Mouse (Mus musculus) frontal cortex, postnatal 14 days (tissue): ENCODE measurements around the gene Lrfn4.

Experiments
- DNase-seq, 2 experiments: peaks; one replicate each; pipeline ENCODE4 v3.0.0; 2022; ENCODE audit warnings: low spot score in 2 of 2

Gene Lrfn4

DNA sequence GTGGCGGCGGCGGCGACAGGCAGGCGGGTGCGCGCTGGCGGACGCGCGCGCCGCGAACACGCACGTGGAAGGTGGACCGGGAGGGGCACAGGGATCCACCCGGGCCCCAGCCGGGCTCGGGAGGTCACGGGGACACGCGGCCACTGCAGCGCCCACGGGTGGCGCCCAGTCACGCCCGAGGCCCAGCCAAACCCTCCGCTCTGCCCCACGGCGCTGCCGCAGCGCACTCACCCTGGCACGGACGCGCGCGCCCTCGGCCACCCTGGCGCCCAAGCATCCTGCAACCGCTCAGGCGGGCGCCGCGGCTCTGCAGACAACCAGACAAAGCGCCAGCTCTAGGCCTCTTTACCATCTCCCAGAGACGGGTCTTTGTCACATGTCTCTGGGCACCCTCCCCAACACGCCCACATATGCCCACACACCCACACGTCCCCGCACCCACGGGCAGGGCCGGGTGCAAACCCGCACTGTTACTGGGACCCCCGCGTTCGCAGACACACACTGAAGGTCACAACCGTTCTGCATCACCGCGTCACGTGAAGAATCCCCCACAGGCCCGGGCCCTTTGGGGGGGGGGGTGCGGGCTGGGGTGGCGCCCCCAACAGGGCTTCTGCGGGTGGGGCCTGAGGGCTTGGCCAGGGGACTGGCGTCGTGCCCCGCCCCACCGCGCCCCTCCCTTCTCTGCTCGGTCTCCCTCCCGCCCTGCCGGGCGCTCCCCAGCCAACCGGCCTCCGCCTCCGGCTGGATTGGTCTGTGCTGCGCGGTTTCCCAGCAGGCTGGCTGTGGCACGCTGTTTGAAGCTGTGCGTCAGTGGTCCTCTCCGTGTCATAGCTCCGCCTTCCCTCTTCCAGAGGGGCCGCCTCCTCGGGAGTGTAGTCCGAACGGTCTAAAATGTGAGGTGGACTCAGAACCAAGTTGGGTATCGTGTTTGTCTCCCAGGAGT lies at the start of gene Lrfn4:
Gene Lrfn4, minus strand, starts transcription at position 517 of the 943 bp plus-strand sequence.
- DNase-seq = peak; percentile 84

DNA sequence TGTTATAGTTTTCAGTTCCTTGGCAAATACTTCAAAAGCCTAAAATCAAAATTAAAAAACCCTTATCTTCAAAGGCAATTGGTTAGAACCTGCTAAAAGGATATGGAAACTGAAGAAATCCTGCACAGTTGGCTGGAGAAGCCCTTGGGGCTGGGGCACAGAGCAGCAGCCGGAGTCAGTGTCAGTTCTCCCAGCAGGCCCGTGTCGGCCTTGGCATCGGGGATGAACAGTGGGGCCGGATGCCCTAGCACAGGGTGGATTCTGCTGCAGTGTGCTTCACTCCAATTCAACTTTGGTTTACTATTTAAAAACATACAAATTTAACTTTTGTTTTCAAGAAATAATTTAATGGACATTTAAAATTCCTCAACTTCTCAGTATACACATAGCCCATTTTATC lies 42.7 kb upstream of the Lrfn4 start:
- DNase-seq = no peak

DNA sequence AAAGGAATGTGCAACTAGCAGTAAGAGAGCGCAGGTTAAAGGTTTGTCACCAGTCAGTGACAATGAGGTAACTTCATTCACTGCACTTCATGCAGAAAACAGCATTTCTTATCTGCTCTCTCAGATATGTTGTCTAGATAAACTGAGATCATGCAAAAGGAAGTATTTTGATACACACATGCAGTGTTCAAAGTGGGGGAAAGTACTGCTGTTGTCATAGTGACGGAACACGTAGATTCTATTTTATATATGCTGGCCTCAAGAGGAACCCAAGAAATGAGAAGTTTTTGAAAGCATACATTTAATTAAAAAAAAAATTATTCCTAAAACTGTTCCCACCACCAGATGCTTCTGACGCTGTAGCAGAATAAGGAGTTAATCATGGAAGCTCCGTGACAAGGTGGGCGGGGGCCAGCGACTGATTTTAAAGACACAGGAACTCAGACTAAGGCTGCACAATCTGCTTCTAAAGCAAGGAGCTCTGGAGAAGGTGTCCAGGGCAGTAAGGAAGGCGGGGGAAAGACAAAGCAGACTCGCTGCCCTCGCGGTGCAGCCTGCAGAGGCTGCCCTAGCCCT lies 31.5 kb upstream of the Lrfn4 start:
- DNase-seq = peak; percentile 63 to 72

DNA sequence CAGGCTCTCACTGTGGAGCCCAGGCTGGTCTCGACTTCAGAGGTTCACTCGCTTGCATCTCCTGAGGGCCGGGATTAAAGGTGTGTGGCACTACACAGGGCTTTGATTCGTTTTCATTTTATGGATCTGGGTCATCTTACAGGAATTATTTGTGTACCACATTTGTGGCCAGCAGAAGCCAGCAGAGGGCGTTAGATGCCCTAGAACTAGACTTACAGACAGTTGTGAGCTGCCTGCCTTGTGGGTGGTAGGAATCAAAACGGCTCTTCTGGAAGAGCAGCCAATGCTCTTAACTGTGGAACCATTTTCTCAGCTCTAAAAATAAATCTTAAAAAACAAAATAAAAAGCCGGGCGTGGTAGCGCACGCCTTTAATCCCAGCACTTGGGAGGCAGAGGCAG lies 28.8 kb upstream of the Lrfn4 start:
- DNase-seq = peak in 1 of 2 experiments; percentile 65

DNA sequence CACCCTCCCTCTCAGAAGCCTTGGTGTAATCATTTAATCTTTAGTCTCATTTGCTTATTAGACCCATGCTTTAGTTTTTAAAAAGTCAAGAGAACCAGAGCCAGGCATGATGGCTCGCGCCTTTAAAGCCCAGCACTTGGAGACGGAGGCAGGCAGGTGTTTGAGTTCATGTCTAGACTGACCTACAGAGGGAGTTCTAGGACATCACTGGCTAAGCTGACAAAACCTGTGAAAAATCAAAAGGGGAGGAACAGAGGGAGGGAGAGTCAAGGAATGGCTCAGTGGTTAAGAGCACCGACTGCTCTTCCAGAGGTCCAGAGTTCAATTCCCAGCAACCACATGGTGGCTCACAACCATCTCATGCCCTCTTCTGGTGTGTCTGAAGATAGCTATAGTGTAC lies 20.5 kb upstream of the Lrfn4 start:
- no peak for DNase-seq

DNA sequence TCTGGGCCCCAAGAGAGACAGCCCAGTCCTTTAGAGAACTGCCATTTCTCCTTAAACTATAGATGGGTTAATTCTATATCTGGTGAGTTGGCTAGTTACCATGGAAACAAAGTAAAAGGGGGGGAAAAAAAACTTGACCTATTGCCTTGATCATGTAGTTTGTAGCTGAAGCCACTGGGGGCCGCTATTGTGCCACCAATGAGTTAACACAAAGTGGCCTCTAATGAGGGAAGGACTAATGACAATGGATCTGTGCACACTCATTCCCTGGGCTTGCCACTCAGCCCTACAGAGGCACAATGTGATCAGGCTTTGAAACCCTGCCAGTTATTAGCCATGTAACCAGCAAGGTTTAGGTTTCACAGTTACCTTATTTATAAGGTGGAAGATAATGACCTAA lies 13.4 kb upstream of the Lrfn4 start:
- peak in 1 of 2 experiments; percentile 60 for DNase-seq

DNA sequence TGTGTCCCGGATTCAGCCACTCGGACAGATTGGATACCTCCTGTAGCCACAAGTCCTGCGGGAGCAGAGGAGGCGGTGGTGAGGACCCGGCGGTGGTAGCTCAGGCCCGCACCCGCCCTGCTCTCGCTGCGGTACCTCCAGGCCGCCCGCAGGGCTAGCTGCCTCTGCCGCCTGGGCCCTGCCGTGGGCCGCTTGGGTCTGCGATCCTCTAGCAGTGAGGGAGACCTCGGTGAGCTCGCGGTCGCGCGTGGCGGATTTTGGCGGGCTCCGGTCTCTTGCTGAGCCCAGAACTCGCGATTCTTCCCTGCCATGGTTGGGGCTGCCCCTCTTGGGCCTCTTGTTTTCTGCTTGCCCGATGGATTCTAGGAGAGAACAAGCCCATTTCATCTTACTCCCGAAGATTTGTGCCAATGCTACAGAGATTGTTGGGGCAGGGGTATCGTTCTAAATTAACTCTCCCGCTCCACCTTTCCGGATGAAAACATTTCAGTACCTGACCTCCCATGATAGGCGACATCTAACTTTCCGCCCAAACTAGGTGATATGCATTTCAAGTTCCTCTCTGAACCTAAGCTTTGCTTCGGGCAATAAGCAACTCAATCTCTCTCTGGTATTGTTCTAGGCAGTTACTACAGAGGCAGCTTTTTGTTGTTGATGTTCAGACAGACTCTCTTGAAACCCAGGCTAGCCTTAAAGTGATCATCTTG lies 10.5 kb upstream of the Lrfn4 start:
- DNase-seq = no peak

DNA sequence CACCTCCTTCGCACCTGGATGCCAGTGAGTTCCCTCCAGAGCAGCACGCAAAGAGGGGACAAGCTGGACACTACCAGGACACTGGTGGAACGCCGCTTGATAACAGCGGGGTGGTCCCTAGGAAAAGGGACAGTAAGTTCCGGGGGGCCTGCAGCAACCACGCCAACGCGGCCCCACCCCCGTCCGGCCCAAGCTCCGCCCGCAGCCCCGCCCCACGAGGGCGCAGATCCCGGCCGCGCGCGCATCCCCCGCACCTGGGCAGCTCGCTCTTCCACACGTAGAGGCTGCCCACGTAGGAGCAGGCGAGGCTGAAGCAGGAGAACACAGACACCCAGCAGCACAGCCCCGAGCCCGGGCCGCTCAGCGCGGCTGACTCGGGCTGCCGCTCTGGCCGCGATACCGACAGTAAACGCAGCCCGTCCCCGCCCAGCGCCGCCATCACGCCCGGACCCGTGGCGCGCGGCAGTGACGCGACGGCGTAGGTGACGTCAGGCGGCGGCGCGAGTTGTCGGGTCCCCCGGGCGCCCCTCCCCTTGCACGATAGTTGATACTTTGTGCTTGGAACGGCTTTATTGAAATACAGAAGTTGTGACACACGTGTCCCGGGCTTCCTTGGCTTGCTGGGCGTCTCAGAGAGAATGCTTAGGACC lies 9.8 kb upstream of the Lrfn4 start, which contains the start of gene Rce1:
Gene Rce1, minus strand, starts transcription at position 463 of the 650 bp plus-strand sequence.
- peak; percentile 74 to 88 for DNase-seq

DNA sequence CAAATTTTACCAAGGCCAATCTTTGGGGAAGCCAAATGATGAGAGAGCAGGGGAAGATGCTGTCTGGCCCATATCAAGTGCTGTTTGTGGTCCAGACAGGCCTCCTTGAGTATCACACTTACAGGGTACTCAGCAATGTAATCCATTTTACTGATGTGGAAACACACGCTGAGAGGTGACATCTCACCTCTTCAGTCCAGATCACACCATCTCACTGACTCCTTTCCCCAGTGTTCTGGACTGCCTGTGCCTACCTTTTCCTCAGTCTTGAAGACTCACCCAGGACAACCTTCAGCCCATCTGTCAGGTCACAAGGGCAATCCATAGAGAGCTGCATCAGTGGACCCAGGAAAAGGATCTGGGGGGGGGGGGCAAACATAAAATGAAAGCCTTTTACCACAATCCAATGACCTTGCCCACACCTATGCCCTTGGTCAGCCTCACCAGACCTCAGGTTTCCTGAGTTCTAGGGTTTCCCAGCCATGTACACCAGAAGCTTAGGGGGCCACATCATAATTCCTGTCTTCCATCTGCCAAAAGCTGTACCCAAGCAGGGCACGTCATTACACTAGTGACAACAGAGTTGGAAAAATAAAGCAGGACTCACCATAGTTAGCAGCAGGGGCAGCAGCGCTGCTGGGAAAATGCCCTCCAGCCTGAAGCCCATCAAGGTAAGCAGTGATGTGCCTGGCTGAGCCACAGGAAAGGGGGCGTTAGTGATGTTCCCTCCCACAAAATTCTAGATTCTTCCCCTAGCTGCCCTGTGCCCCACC lies 9.1 kb upstream of the Lrfn4 start:
- DNase-seq = no peak

DNA sequence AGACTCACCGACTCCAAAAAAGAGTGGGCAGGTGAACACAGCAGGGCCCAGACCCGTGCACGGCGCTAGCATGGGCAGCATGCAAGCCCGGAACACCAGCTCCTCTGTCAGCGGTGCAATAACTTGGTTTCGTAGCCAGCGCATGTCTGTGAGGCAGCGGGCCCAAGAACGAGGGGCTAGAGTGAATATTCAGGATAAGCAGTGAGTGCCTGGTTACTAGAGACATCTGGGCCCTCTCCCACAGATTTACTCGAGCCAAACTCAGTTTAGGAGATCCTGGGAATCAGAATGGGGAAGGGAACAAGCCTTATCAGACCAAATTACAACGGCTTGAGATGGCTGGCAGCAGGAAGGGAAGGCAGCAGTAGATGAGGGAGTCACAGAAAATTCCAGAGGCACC lies 8.5 kb upstream of the Lrfn4 start:
- DNase-seq = no peak

DNA sequence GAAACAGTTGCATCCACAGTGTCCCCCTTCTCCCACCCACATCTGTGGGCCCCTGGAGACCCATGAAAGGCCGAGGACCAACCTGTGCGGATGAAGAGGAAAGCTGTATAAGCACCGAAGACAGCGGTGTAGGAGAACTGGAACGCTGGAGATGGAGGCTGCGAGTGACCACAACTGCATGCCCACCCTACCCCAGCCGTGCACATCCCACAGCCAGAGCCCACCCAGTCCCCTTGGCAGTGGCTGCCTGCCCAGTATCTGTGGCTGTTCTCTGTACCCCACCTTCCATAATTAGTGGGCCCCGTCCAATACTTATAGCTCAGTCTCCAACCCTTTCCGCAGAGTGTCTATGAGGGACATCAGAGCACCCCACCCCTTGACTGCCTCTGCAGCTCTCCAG lies 8.0 kb upstream of the Lrfn4 start:
- DNase-seq = no peak

DNA sequence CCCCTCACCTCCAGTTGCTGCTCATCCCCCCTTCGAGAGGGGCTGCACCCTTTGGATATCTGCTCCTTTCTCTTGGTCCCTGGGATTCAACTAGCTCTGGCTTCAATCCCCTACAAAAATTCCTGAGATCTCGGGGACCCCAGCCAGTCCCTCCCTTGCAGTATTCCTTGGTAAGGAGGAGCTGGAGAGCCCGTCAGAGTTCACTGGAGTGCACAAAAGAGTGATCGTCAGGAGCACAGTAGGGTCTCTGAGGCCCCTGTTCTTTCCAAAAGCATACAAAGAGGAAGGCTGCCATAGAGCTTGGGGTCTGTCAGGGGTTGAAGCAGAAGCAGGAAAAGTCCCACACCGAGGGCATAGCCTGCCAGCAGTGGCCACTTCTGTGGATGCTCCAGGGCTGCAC lies 7.3 kb upstream of the Lrfn4 start:
- DNase-seq = no peak

DNA sequence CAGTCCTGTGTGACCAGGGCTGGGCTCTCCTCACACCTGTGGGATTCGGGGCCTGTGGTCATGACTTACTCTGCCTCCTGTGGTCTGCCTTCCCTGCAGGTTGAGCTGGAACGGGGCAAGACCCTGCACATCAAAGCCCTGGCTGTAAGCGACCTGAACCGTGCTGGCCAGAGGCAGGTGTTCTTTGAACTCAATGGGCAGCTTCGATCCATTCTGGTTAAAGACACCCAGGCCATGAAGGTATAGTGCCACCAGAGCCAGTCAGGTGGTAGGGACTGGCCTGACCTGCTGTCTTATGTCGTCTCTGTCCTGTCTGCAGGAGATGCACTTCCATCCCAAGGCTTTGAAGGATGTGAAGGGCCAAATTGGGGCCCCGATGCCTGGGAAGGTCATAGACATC lies 5.3 kb upstream of the Lrfn4 start:
- no peak for DNase-seq

DNA sequence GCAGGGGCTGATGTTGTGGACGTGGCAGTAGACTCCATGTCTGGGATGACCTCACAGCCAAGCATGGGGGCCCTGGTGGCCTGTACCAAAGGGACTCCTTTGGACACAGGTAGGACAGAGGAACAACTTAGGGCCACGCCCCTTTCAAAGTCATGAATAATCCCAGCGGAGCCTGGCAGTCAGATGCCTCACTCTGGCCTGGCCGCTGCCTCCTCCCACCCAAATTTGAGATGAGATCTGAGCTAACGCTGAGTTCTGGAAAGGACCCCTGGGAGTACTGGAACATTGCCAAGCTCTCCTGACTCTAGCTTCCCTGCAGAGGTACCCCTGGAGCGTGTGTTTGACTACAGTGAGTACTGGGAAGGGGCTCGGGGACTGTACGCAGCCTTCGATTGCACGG lies 4.0 kb upstream of the Lrfn4 start:
- DNase-seq = no peak

DNA sequence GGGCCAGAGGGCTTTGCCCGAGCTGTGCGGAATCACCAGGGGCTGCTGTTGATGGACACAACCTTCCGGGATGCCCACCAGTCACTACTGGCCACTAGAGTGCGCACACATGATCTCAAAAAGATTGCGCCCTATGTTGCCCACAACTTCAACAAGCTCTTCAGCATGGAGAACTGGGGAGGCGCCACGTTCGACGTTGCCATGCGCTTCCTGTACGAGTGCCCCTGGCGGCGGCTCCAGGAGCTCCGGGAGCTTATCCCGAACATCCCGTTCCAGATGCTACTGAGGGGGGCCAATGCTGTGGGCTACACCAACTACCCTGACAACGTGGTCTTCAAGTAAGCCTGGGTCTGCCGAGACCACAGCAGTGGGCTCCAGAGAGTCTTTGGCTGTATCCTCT lies 2.7 kb upstream of the Lrfn4 start:
- DNase-seq = no peak

DNA sequence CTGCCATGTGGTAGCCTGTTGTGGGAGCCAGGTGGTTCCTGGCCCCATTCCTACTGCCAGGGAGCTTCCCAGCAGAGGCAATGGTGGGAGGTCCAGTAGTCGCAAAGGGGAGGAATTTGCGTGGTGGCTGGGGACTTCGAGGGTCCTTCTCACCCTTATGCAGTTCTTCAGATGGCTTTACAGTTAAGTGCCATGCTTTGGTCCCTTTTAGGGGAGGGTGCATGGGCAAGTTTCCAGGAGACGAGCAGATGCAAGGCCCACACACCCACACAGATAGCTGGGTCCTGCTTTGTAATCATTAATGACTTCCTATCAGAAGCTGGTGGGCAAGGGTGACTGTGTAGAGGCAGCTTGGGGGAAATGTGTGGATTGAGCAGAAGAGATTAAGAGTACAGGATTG lies 1.1 kb upstream of the Lrfn4 start:
- no peak for DNase-seq

DNA sequence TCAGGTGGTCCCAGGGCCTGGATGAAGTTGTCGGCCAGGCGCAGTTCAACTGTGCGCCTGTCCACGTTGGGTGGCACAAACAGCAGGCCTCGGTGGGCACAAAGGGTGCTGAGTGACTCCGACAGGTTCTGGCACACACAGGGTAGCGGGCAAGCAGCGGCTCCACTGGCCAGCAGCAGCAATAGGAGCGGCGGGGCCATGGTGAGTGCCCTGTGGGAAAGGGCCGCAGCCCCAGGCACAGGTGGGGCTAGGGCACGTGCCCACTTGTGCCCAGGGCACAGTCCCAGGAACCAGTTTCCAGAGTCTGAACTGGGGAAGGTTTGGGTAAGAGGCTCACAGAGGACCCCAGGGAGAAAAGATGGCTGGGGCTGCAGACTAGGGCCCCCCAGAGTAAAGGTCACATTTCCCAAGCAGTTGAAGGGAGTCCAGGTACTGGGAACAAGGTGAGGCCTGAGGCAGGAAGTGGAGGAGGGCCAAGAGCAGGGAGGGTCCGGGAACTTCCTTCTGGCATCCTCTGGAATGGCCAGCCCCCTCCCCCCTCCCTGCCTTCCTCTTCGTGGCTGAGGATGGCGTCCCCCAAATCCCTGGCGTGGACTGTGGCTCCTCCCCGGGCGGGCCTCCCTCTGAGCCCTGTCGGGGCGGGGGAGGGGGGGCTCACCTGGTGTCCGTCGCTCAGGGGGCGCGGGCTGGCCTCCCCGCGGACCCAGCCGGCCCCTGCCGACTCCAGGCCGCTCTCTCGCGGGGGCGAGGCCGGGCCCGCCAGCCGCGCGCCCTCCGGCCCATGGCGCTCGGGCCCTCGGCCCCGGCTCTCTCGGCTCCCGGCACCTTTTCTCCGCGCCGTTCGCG lies 939 bp downstream of the Lrfn4 start:
- no peak for DNase-seq

DNA sequence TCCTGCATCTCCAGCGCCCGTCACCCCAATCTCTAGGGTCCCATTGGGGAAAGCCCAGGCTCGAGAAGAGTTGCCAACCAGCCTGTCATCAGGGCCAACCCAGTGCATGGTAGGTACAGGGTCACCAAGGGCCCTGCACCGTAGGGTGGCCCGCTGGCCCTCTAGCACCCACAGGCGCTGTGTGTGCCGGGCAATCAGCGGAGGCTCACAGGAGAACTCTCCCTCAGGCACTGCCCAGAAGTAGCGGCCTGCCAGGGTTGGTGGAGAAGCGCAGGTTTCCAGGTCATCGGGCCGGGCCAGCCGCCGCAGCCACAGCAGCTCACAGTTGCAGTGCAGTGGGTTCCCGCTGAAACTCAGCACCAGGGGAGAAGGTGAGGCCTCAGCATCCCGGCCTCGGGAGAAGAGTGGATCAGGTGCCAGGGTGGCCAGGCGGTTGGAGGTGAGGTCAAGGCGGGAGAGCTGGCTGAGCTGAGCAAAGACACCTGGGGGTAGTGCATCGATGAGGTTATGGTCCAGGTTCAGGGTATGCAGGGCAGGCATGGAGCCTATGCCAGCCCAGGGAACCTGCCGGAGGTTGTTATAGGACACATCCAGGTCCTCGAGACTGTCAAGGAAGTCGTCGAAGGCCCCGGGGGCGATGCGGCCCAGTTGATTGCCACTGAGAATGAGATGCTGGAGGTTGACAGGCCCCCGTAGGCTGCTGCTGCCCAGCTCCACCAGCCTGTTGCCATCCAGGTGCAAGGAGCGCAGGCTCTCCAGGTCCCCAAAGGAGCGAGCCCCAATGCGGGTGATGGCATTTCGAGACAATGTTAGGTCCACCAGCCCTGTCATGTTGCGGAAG lies 1.8 kb downstream of the Lrfn4 start:
- DNase-seq = no peak

DNA sequence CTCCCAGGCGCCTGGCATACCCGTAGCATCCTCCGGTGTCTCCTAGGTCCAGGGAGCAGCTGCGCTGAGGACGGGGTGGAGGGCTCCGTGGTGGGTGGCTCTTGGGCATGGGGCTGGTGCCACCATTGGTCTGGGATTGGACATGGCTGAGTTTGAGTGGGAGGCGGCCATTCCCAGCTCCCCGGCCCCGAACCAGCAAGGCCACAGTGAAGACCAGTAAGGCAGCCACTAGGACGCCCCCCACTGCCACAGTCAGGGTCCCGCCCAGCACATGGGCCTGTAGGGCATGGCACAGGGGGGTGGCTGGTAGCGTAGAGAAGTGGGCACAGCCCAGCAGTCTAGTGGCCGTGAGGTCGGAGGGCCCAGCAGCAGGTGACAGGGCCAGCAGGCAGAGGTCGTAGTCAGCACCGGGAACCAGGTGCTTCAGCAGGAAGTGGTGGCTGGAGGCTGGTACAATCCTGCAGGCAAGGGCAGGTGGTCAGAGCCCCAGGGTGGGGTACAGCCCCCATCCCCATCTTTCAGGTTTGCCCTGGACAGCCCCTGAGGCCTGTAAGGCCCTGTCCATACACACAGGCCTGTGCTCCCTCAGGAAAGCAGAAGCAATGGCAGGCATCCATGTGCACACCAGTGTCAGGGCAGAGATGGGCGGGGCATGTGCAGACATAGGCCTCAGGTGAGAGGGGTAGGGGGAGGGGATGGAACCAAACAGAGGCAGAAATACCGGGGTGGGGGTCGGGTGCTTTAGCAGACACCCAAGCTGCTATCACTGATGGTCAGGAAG lies 3.1 kb downstream of the Lrfn4 start:
- DNase-seq = no peak
